Mouse (Mus musculus) neural tube, embryonic 12.5 days (tissue): ENCODE measurements around the gene Tmem63a. TPM values are rescaled to one million over a fixed set of nuclear protein-coding genes. Genes with fewer than 3 reads are reported as not detected.

ENCODE experiments used
- ATAC-seq: fragments of 200-750 bp; cut with Nextera tagmentation; 2 replicates; pipeline ENCODE4 v1.8.0; 2017; ENCODE audit warnings: low read depth, mild to moderate bottlenecking, moderate TSS enrichment, moderate library complexity; ENCODE audit not compliant: low FRiP score
- H3K27ac ChIP-seq: fragments of 300-500 bp; sonication (generic); 2 replicates; pipeline ENCODE4 v1.5.1; 2016
- H3K27me3 ChIP-seq: fragments of 300-500 bp; sonication (generic); replicated peaks from 2 replicates; pipeline ENCODE4 v1.6.1; 2016; ENCODE audit warnings: mild to moderate bottlenecking
- H3K36me3 ChIP-seq: fragments of 300-500 bp; sonication (generic); 2 replicates; pipeline ENCODE4 v1.6.1; 2016; ENCODE audit warnings: mild to moderate bottlenecking
- H3K4me1 ChIP-seq: fragments of 300-500 bp; sonication (generic); 2 replicates; pipeline ENCODE4 v1.6.1; 2016
- H3K4me2 ChIP-seq: fragments of 300-500 bp; sonication (generic); replicated peaks from 2 replicates; pipeline ENCODE4 v1.6.1; 2016; ENCODE audit warnings: mild to moderate bottlenecking
- H3K4me3 ChIP-seq: fragments of 300-500 bp; sonication (generic); 2 replicates; pipeline ENCODE4 v1.5.1; 2016
- H3K9ac ChIP-seq: fragments of 300-500 bp; sonication (generic); 2 replicates; pipeline ENCODE4 v1.6.1; 2016; ENCODE audit warnings: mild to moderate bottlenecking
- H3K9me3 ChIP-seq: fragments of 300-500 bp; sonication (generic); 2 replicates; pipeline ENCODE4 v1.6.1; 2016; ENCODE audit warnings: mild to moderate bottlenecking
- WGBS: fragments of 180-500 bp; shearing (Covaris S2); methylation state at CpG from one replicate; pipeline ENCODE4 v1.1.7; 2016; 5-methylcytosine and 5-hydroxymethylcytosine counted together
- polyA plus RNA-seq: library from polyadenylated mRNA; unstranded; fragments of >200 nt; fragmentation: Nextera tagmentation; extraction: Ambion mirVana; gene quantifications from 2 replicates; pipeline ENCODE4 v1.2.1, GENCODE M21; 2016

Tmem63a gene
- polyA plus RNA-seq, 1 experiment from 2014 or later, result 3.9 TPM

GRCm38 (mm10) chr1:180911138-180911537 is 31.0 kb upstream of the Tmem63a start:
- H3K36me3 ChIP-seq, result peaks cover 23% of the 10 kb centered on the region
- no peak overlapping the region for H3K4me2 ChIP-seq
- H3K27me3 ChIP-seq, result no peaks in the 10 kb centered on the region
- no peak for ATAC-seq
- no peak overlapping the region for H3K9ac ChIP-seq
- no peak overlapping the region for H3K4me3 ChIP-seq
- 52% methylated on average over 8 of the region's 8 CpGs for WGBS
- no peak overlapping the region for H3K27ac ChIP-seq
- peaks cover 4% of the 10 kb centered on the region; the same call in 1 of the 2 replicates for H3K4me1 ChIP-seq
- no peaks in the 10 kb centered on the region for H3K9me3 ChIP-seq

GRCm38 (mm10) chr1:180911653-180912287 is 30.4 kb upstream of the Tmem63a start:
- no peak for ATAC-seq
- 57% methylated on average over 20 of the region's 20 CpGs for WGBS
- H3K4me2 ChIP-seq, result no peak overlapping the region

GRCm38 (mm10) chr1:180912792-180913191 is 29.4 kb upstream of the Tmem63a start:
- no peak for ATAC-seq
- H3K36me3 ChIP-seq, result peaks cover 9% of the 10 kb centered on the region
- no peak overlapping the region for H3K4me3 ChIP-seq
- H3K9ac ChIP-seq, result no peak overlapping the region
- no peak overlapping the region for H3K27ac ChIP-seq
- no peaks in the 10 kb centered on the region for H3K4me1 ChIP-seq
- WGBS, result 87% methylated on average over 5 of the region's 5 CpGs
- no peaks in the 10 kb centered on the region for H3K27me3 ChIP-seq
- no peaks in the 10 kb centered on the region for H3K9me3 ChIP-seq
- no peak overlapping the region for H3K4me2 ChIP-seq

More at GRCm38 (mm10) chr1:180911653-180912287, 30.4 kb upstream of the Tmem63a start:
- Histone ChIP-seq H3K27ac (no peak overlapping the region), H3K4me3 (no peak overlapping the region), H3K9ac (no peak overlapping the region), H3K27me3 (no peaks in the 10 kb centered on the region), H3K4me1 (no peaks in the 10 kb centered on the region), H3K9me3 (no peaks in the 10 kb centered on the region), H3K36me3 (peaks cover 18% of the 10 kb centered on the region)

GRCm38 (mm10) chr1:180913797-180914196 is 28.3 kb upstream of the Tmem63a start:
- Histone ChIP-seq H3K27ac (no peak overlapping the region), H3K27me3 (no peaks in the 10 kb centered on the region), H3K9me3 (no peaks in the 10 kb centered on the region), H3K36me3 (no peaks in the 10 kb centered on the region; the same call in 1 of the 2 replicates), H3K4me3 (no peak overlapping the region), H3K4me1 (no peaks in the 10 kb centered on the region), H3K9ac (no peak overlapping the region), H3K4me2 (no peak overlapping the region)
- 64% methylated on average over 4 of the region's 4 CpGs for WGBS
- ATAC-seq, result no peak

GRCm38 (mm10) chr1:180916425-180916824 is 25.7 kb upstream of the Tmem63a start:
- Histone ChIP-seq H3K36me3 (no peaks in the 10 kb centered on the region), H3K9me3 (no peaks in the 10 kb centered on the region), H3K9ac (no peak overlapping the region), H3K4me3 (no peak overlapping the region), H3K4me2 (no peak overlapping the region), H3K4me1 (no peaks in the 10 kb centered on the region), H3K27me3 (no peaks in the 10 kb centered on the region), H3K27ac (no peak overlapping the region)
- no peak for ATAC-seq
- WGBS, result 90% methylated on average over 11 of the region's 11 CpGs

- H3K27ac ChIP-seq, result no peak overlapping the region
- H3K4me1 ChIP-seq, result no peaks in the 10 kb centered on the region
- ATAC-seq, result no peak
- no peak overlapping the region for H3K4me2 ChIP-seq
- H3K27me3 ChIP-seq, result no peaks in the 10 kb centered on the region
- 63% methylated on average over 1 of the region's 1 CpGs for WGBS
- no peaks in the 10 kb centered on the region for H3K9me3 ChIP-seq
- H3K36me3 ChIP-seq, result no peaks in the 10 kb centered on the region
- no peak overlapping the region for H3K4me3 ChIP-seq
- H3K9ac ChIP-seq, result no peak overlapping the region
Measured at GRCm38 (mm10) chr1:180917053-180917452, 25.1 kb upstream of the Tmem63a start.

- WGBS, result 37% methylated on average over 8 of the region's 8 CpGs
- H3K36me3 ChIP-seq, result no peaks in the 10 kb centered on the region
- no peaks in the 10 kb centered on the region for H3K4me1 ChIP-seq
- no peak overlapping the region for H3K4me3 ChIP-seq
- no peak overlapping the region for H3K4me2 ChIP-seq
- H3K27ac ChIP-seq, result no peak overlapping the region
- no peak overlapping the region for H3K9ac ChIP-seq
- no peaks in the 10 kb centered on the region for H3K9me3 ChIP-seq
- ATAC-seq, result no peak
- H3K27me3 ChIP-seq, result no peaks in the 10 kb centered on the region
Measured at GRCm38 (mm10) chr1:180919686-180920085, 22.5 kb upstream of the Tmem63a start.

- H3K4me1 ChIP-seq, result no peaks in the 10 kb centered on the region
- no peak overlapping the region for H3K4me3 ChIP-seq
- ATAC-seq, result no peak
- no peaks in the 10 kb centered on the region for H3K9me3 ChIP-seq
- WGBS, result 74% methylated on average over 6 of the region's 6 CpGs
- H3K27ac ChIP-seq, result no peak overlapping the region
- no peaks in the 10 kb centered on the region for H3K27me3 ChIP-seq
- no peak overlapping the region for H3K9ac ChIP-seq
- no peaks in the 10 kb centered on the region for H3K36me3 ChIP-seq
- no peak overlapping the region for H3K4me2 ChIP-seq
Measured at GRCm38 (mm10) chr1:180922273-180923048, 19.7 kb upstream of the Tmem63a start.

GRCm38 (mm10) chr1:180924737-180925136 is 17.4 kb upstream of the Tmem63a start:
- H3K4me2 ChIP-seq, result no peak overlapping the region
- ATAC-seq, result no peak
- H3K36me3 ChIP-seq, result no peaks in the 10 kb centered on the region
- no peaks in the 10 kb centered on the region for H3K9me3 ChIP-seq
- H3K27ac ChIP-seq, result no peak overlapping the region
- 27% methylated on average over 2 of the region's 2 CpGs for WGBS
- H3K9ac ChIP-seq, result no peak overlapping the region
- no peak overlapping the region for H3K4me3 ChIP-seq
- H3K4me1 ChIP-seq, result no peaks in the 10 kb centered on the region
- no peaks in the 10 kb centered on the region for H3K27me3 ChIP-seq

- no peak for ATAC-seq
- Histone ChIP-seq H3K9ac (no peak overlapping the region), H3K4me2 (no peak overlapping the region)
Measured at GRCm38 (mm10) chr1:180926286-180926685, 15.9 kb upstream of the Tmem63a start.

GRCm38 (mm10) chr1:180929599-180929998 is 12.5 kb upstream of the Tmem63a start:
- Histone ChIP-seq H3K9me3 (no peaks in the 10 kb centered on the region), H3K9ac (no peak overlapping the region), H3K27me3 (peaks cover 16% of the 10 kb centered on the region), H3K36me3 (no peaks in the 10 kb centered on the region), H3K4me1 (peaks cover 6% of the 10 kb centered on the region; the same call in 1 of the 2 replicates), H3K4me3 (no peak overlapping the region), H3K4me2 (no peak overlapping the region), H3K27ac (no peak overlapping the region)
- no peak for ATAC-seq
- 44% methylated on average over 2 of the region's 2 CpGs for WGBS

More at GRCm38 (mm10) chr1:180926286-180926685, 15.9 kb upstream of the Tmem63a start:
- no peaks in the 10 kb centered on the region for H3K27me3 ChIP-seq
- no peaks in the 10 kb centered on the region for H3K4me1 ChIP-seq
- H3K9me3 ChIP-seq, result no peaks in the 10 kb centered on the region
- H3K36me3 ChIP-seq, result no peaks in the 10 kb centered on the region
- WGBS, result 72% methylated on average over 4 of the region's 4 CpGs
- H3K4me3 ChIP-seq, result no peak overlapping the region
- no peak overlapping the region for H3K27ac ChIP-seq

GRCm38 (mm10) chr1:180931106-180931505 is 11.0 kb upstream of the Tmem63a start:
- Histone ChIP-seq H3K9ac (no peak overlapping the region), H3K4me1 (peaks cover 10% of the 10 kb centered on the region; the same call in 1 of the 2 replicates), H3K4me3 (no peak overlapping the region), H3K27me3 (peaks cover 29% of the 10 kb centered on the region), H3K36me3 (no peaks in the 10 kb centered on the region), H3K27ac (no peak overlapping the region), H3K9me3 (no peaks in the 10 kb centered on the region), H3K4me2 (no peak overlapping the region)
- no peak for ATAC-seq
- WGBS, result 79% methylated on average over 3 of the region's 3 CpGs
